Mouse (Mus musculus) frontal cortex, postnatal 10 days (tissue): Measurements from ENCODE around the gene Lrtm2.
"Not testable (repeated sequence)": the region's sequence is repeated elsewhere in the genome, so short reads cannot be mapped to it uniquely, and the experiment has no call there.

Source experiments
- DNase-seq, 2 experiments: peaks; one replicate each; pipeline ENCODE4 v3.0.0; 2022; ENCODE audit warnings: low spot score in 2 of 2, mixed read lengths in 1 of 2

Gene Lrtm2

DNA sequence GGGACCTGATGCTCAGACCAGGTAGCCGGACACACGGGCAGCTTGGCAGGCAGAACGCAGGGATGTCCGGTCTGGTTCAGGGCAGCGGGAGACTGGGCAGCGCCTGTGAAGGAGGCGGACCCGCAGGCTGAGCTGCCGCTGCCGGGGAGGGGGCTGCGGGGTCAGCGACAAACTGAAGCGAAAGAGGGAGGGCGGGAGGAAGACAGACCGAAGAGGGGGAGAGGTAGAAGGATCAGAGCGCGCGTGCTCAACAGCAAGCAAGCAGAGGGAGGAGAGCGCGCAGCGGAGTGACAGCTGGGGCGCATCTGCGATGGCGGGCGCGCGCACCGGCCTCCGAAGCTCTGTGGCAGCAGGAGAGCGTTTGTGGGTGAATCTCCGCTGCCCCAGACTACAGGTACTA lies at the start of gene Lrtm2:
Gene Lrtm2, minus strand, starts transcription at position 261 of the 400 bp plus-strand sequence.
- peak; percentile 60 to 68 for DNase-seq

DNA sequence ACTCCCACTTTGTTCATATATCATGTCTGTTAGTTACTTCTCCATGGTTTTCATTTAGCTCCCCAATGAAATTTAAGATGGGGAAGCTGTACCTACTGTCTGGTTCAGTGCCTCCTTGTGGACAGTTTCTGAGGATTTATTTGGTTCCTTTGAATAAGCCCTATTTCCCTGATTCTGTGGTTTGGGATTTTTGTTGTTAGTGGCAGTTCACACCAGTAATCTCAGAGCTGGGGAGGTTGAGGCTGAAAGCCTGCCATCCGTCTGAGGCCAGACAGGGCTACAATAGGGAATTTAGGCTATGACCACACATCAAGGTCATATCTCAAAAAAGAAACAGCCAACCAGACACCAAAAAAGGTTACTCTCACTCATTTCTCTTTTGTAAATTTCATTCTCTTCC lies 48.1 kb upstream of the Lrtm2 start:
- DNase-seq, result no peak

DNA sequence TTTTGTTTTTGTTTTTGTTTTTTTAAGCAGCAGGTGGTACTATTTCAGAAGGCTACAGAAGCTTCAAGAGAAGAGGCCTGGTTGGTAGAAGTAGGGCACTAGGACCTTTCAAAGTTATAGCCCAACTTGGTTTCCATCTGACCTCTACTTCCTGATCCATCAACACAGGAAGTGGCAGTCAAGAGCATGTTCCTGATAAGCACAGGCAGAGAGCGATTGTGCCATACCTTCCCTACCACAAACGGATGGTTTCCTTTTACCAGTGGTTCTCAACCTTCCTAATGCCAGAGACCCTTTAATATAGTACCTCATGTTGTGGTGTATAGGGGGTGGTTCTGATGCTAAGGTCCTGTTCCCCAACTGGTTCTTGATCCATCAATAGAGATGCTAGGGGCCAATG lies 47.0 kb upstream of the Lrtm2 start:
- no peak for DNase-seq

DNA sequence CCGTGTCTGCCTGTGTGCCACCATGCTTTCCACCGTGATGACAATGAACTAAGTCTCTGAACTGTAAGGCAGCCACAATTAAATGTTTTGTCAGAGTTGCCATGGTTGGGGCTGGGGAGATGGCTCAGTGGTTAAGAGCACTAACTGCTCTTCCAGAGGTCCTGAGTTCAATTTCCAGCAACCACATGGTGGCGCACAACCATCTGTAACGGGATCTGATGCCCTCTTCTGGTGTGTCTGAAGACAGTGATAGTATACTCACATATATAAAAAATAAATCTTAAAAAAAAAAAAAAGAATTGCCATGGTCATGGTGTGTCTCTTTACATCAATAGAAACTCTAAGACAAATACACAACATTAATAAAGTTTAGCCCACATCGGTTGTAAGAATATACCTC lies 44.5 kb upstream of the Lrtm2 start:
- DNase-seq, result no peak

DNA sequence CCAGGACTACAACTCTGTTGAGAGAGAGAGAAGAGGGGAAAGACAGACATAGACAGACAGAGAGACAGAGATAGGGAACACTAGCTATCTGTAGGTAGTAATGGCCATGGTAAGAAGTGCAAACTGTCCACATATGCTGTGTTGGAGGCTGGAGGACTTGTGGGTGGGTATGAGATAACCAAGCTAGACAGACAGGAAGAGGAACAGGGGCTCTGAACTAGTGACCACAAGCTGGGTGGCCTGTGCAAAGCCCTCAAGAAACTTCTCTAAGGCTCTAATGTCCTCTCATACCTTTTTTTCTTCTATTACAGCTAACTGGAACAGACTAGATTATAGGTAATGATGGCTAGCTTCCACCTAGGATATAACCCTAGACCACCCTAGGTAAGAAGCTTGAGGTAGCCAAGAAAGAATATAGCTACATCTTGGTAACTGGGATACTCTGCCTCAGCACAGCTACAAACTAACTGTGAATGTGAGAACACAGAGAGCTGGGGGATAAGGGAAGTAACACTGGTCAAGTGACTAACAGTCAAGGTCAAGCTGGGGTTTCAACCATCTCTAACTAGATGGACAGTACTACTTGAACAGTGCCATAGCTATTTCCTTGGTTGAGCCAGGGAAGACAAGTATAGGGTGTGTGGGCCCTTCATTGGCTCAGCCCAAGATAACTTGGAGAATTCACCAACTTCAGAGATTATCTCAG lies 42.6 kb upstream of the Lrtm2 start:
- DNase-seq, result no peak

DNA sequence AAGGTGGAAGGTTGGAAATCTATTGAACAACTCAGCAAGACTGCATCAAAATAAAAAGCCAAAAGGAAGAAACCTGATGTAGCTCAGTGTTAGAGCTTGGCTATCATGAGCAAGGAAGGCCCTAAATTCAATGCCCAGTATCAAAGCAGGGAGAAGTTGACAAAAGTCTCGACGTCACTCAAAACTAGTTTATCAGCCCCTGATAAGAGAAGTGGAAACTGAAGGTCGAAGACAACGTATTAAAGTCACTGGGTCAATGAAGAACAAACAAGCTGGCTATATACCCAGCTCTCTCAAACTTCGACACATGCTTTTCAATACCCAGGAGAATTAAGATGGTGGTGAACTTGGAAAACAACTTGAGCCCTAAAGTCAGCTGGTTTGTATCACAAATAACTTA lies 41.7 kb upstream of the Lrtm2 start:
- DNase-seq, result no peak

DNA sequence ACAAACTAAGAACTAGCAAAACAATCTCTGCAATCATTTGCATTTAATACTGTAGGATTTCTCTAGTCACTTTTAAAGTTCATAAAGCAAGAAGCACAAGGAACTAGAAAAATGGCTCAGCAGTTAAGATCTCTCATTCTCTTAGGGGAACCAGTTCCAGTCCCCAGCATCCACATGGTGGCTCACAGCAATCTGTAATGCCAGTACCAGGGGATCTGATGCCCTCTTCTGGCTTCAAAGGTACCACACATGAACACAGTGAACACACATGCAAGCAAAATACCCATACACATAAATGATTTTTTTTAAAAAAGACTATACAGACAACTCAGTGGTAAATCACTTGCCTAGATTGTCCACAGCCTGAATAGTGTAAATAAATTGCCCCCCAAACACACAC lies 41.1 kb upstream of the Lrtm2 start:
- DNase-seq, result no peak

DNA sequence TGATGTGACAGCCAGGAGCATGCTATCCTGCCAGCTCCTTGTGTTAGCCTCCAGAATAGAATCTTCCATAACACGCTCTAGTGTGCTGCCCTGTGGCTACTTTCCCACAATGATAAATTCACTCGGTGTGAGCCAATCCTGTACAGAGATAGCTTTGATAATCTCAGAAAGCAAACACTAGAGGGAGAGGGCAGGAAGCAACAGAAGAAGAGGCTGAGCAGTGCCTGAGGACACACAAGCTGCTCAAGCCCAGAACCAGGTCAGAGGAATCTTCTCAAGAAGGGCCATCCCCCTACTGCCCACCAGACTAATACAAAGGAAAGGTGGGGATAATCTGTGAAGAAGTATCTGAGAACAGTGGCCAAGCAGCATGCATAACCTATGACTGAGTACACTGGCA lies 36.8 kb upstream of the Lrtm2 start:
- no peak for DNase-seq

DNA sequence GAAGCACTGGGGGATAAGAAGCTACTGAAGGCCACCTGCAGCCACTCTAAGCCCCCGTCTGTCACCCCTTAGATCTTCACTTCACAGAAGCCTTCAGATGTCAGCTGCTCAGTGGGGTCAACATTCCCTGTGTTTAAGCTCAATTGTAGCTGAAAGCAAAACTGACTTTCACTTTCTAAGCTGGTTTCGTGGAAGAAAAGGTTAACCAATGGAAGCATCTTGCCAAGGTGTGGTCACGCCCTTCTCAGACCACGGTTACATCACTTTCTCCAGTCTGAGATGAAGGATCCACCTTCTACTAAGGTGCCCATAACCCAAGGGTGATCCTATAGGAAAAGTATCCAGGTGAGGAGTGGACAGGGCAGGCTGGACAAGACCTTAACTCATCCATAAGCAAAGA lies 36.2 kb upstream of the Lrtm2 start:
- DNase-seq, result not testable (repeated sequence)

DNA sequence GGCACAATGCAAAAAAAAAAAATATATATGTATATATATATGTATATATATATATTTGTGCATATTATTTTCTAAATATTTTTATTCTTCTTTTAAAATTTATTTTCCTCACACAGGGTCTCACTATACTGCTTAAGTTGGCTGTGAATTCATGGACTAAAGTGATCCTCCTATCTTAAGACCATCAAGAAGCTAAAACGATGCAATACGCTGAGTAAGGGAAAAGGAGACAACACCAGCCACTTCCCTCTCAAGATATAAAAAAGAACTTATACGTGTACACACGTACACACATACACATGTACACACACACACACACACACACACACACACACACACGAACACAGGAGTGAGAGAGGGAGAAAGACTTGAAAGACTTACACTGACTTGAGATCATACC lies 33.0 kb upstream of the Lrtm2 start:
- DNase-seq, result no peak

DNA sequence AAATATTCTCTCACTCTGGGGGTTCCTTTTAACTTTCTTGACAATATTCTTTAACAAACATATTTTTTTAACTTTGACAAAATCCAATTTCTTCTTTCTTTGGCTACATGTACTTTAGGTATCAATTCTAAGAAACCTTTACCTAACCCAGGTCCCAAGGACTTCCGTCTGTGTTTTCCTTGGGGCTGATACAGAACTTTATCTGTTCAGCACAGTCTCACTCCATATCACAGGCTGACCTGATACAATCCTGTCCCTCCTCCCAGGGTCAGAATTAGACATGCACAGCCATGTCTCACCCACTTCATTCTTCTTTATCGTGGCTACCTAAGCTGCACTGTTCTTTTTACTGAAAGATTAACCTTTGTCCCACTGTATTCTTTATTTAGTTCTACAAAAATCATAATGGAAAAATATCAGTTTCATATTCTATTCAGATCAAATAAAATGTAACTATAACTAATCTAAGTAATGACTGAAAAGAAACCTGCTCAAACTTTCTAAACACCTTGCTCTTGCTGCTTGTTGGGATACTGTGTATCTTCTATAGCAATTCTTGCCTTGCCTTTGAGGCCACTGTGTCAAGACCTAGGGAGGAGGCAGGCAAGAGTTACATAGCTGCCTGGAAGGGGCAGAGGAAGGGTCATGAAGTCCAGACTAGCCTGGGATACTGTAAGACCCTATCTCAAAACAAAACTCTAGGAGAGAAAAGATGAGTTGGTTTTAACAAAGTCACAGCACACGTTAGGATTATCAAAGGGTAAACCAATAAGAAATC lies 30.5 kb upstream of the Lrtm2 start:
- no peak for DNase-seq

DNA sequence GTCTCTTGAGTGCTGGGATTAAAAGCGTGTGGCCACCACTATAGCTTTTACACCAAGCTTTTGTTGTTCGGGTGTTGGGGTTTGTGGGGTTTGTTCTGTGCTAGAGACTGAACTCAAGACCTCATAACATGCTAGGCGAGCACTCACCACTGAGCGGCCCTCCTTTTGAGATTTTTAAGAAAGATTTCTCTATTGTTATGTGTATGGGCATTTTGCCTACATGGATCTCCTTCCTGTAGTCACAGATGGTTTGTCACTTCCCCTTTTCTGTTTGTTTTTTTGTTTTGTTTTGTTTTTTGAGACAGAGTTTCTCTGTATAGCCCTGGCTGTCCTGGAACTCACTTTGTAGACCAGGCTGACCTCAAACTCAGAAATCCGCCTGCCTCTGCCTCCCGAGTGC lies 29.7 kb upstream of the Lrtm2 start:
- not testable (repeated sequence) for DNase-seq

DNA sequence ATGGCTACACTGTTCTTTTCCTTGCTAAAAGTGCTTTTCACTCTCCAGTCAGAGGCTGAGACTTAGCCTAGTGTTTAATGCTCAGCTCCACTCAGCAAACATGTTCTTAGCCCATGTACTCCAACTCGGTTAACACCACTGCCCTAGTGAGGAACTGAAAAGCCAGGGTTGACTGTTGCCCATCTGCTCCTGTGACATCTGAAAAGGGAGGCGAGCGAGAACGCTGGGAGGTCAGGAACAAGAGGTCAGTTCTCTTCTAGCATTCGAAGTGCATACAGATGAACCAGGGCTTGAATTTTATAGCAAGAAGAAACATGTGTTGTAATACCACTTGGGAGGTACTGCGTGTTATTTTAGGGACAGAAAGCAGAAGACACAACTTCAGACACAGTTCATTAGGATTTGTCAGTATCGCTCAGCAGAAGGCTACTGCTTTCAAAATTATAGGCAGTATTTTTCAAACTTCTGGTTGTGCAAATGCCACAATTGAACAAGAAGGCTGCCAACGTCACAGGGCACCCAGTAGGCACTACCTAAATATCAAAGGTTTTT lies 27.5 kb upstream of the Lrtm2 start:
- DNase-seq, result no peak

DNA sequence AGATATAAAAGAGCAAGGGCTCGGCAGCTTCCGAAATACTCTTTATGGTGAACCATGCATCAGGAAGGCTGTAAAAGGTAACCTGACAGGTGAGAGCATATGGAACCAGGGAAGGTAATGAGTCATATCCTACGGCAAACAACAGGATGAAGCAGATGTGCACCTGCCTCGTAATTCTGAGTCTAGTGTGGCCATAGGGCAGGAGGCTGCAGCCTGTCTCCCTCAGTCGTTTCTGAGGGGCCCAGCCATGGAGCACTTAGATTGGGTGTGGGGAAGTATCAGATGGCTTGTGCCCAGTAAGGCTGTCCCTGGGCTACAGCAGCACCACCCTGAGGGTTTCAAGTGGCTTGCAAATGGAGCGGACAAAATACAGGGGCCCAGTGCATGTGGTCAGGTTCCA lies 21.9 kb upstream of the Lrtm2 start:
- DNase-seq, result no peak

DNA sequence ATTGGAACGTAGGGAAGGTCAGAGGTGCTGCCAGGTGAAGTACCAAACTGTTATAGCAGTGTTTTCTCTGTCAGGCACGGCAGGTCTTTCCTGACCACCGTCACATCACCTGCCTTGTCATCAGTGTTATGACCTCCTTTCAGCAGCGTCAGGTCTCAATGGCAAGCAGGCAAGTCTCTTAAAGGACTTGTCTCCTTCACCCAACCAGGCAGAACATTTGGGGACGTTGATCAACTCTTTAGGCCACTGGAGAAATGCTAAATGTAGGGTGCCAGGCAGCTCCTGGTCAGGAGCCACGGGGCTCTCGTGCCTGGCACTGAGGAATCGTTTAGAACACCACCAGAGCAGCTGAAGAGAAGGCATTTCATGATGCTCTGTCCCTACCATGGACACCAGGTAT lies 21.1 kb upstream of the Lrtm2 start:
- no peak for DNase-seq

DNA sequence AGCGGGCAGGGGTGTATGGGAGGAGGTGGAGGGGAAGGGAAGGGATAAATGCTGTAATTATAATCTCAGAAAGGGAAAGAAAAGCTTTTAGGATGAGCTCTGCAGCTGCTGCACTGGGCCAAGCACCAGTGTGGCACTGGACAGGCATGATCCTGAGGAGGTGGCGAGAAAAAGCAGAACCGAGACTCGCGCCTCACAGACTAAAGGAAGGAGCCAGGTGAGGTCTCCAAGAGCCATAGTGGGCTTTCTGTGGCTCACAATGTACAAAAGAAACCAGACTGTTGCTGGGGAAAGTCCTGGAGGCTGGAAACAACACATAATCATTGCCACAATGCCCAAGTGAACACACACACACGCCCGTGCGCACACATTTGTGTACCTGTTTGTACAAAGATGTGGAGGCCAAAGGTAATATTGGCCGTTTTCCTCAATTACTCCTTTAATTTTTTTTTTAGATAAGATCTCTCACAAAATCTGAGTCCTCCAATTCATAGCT lies 20.2 kb upstream of the Lrtm2 start:
- no peak for DNase-seq

DNA sequence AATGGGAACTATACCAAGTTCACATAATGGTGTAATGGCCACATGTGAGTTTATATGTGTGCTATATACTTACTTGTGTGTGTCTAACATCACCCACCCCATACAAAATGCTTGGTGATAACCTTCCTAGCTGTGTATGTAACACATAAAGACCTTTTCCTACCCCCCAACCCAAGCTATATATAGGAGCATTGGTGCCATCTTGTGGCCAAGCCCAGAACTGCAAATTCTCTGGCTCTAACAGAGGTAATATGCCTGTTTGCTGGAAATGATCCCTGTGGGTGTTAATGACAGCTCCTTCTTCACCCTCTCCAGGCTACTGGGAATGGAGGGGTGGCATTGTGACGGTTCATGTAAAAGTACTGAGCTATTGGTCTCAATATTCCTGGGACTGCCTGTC lies 17.7 kb upstream of the Lrtm2 start:
- DNase-seq, result peak in 1 of 2 experiments; percentile 79

DNA sequence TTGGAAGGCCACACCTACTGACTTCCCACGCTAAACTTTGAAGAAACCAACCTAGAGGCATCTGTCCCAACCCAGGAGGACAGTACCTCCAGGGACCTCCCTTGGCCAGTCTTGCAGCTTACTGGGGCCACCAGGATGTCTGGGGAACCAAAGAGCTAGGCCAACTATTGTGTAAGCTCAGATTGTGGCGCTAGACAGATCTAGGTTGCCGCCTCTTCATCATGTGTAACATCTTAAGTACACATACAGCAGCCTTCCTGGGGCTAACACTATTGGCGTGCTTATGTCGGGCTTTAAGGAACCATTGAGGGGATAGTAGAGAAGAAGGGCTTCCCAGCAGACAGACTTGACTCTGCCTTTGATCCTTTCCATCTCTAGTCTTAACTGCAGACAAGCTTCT lies 17.2 kb upstream of the Lrtm2 start:
- DNase-seq, result no peak

DNA sequence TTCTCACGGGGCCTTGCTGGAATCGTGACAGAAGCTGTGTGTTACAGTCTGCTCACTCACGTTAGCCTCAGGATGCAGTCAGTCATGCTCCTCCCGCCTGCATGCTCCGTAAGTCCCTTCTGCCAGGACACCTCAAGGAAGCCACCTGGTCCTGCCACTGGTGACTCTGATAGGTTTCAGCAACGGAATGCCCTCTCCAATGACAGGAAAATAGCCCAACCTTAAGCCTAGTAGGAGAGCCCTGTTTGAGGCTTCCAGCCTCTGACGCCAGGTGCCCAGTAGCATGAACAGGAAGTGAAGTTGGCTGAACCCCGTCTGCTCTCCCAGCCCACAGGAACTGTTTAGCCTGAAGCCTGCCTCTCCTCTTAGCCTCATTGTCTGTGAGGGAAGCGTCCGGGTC lies 15.7 kb upstream of the Lrtm2 start:
- no peak for DNase-seq

DNA sequence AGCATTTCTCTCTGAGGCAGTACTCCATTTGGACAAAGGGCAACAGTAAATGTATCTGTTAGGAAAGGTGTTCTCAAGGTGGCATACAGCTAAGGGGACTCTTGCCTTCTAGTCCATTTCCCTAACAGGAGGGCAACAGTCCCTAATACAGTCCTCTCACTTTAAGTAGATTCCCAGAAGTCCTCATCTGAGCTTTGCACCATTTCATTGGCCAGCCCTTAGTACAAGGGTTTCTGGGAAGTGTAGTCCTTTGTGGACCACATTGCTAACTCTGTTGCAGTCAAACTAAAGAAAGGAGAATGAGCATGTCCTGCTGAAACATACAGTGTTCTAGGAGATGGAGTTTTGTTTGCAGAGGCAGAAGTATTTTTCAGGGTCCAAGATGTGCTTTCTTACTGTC lies 10.8 kb upstream of the Lrtm2 start:
- DNase-seq, result no peak

DNA sequence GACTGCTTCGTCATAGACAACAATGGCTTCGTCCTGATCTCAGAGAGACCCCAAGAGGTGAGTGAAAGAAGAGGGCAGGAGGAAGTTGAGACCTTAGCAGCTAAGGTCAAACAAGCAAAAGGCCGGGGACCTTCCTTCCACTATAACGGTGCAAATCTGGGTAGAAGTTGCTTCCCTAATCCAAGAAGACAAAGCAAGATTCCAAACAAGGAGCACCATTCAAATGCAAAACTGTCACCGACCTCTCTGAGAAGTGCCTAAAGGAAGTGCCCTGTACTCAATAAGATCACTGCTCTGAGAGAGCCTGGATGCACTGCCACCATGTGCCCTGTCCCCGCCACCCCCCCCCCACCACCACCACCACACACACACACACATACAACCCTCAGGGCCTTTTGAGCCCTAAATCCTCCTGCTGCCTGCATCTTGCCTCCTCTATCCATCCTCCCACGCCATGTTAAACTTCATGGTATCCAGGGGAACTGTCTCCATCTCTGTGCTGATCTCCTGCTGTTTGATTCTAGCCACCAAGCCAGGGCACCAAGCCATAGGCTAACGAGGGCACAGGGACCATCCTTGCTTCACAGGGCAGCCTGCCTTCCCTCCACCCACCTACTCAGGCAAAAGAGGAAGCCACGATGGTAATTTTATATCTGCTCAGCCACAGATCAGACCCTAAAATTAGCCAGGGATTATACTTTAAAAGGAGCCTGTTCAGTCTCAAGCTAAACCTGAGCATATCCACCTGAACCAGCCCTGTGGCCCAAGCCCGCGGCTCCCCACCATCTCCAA lies 7.8 kb upstream of the Lrtm2 start:
- no peak for DNase-seq

DNA sequence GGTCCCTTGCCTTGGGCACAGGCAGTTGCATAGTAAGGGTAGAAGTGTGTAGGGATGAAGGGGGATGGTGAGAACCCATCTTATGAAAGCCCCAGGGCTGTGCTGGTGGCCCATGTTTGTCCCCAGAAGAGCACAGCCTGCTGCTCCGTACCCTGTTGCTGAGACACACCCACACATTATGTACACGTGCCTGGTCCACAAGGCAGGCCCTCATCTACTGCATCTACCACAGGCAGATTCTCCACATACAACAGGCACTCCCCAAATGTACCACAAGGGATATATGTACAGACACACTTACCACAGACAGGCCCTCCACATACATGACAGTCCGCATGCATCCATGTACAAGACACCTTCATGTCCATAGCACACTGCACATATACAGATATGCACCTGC lies 6.7 kb upstream of the Lrtm2 start:
- DNase-seq, result no peak
